Mouse (Mus musculus) retina, embryonic 14.5 days (tissue): ENCODE data around the gene Ascc1.
"Not testable (repeated sequence)": the region's sequence is repeated elsewhere in the genome, so short reads cannot be mapped to it uniquely, and the experiment has no call there.

Experiments used
- DNase-seq: peaks from one replicate; pipeline ENCODE4 v3.0.0-alpha.2; 2015; ENCODE audit warnings: low spot score

Gene Ascc1

GRCm38 (mm10) chr10:59977715-59978343, 24.8 kb upstream of the Ascc1 start:
- DNase-seq = no peak

- DNase-seq = no peak
Observed at GRCm38 (mm10) chr10:59978401-59978800, 24.2 kb upstream of the Ascc1 start.

GRCm38 (mm10) chr10:59978873-59979743, 23.5 kb upstream of the Ascc1 start:
- no peak for DNase-seq

GRCm38 (mm10) chr10:59980815-59981244, 21.8 kb upstream of the Ascc1 start:
- DNase-seq = no peak

GRCm38 (mm10) chr10:59981336-59981735, 21.3 kb upstream of the Ascc1 start:
- DNase-seq = no peak

- DNase-seq = no peak
Observed at GRCm38 (mm10) chr10:59981792-59982191, 20.8 kb upstream of the Ascc1 start.

- no peak for DNase-seq
Observed at GRCm38 (mm10) chr10:59982379-59982873, 20.2 kb upstream of the Ascc1 start.

GRCm38 (mm10) chr10:59988036-59988435, 14.6 kb upstream of the Ascc1 start:
- no peak for DNase-seq

GRCm38 (mm10) chr10:59990393-59990792, 12.2 kb upstream of the Ascc1 start:
- no peak for DNase-seq

- no peak for DNase-seq
Observed at GRCm38 (mm10) chr10:59991262-59991880, 11.2 kb upstream of the Ascc1 start.

- no peak for DNase-seq
Observed at GRCm38 (mm10) chr10:59992024-59992423, 10.6 kb upstream of the Ascc1 start.

GRCm38 (mm10) chr10:59993813-59994212, 8.8 kb upstream of the Ascc1 start:
- DNase-seq = not testable (repeated sequence)

- DNase-seq = no peak
Observed at GRCm38 (mm10) chr10:59995889-59996288, 6.7 kb upstream of the Ascc1 start.

- DNase-seq = peak; percentile 88
Observed at GRCm38 (mm10) chr10:59997591-59997990, 5.0 kb upstream of the Ascc1 start.

- DNase-seq = no peak
Observed at GRCm38 (mm10) chr10:59999057-59999456, 3.5 kb upstream of the Ascc1 start.

GRCm38 (mm10) chr10:60001663-60002062, 942 bp upstream of the Ascc1 start:
- not testable (repeated sequence) for DNase-seq

- DNase-seq = no peak
Observed at GRCm38 (mm10) chr10:60002203-60002602, 402 bp upstream of the Ascc1 start.

- DNase-seq = no peak
Observed at GRCm38 (mm10) chr10:60003213-60003752, 678 bp downstream of the Ascc1 start.

GRCm38 (mm10) chr10:60003847-60004246, 1.2 kb downstream of the Ascc1 start:
- no peak for DNase-seq

GRCm38 (mm10) chr10:60005264-60005663, 2.7 kb downstream of the Ascc1 start:
- peak; percentile 49 for DNase-seq

- DNase-seq = no peak
Observed at GRCm38 (mm10) chr10:60009115-60009514, 6.5 kb downstream of the Ascc1 start.

GRCm38 (mm10) chr10:60016223-60016622, 13.6 kb downstream of the Ascc1 start:
- no peak for DNase-seq
